Mouse (Mus musculus): ENCODE data around the gene Trmt10a.

GRCm38 (mm10) chr3:138096263-138097028 is 46.8 kb upstream of the Trmt10a start:
- TF ChIP-seq CTCF (IDR thresholded peaks at IDR 0.05 in 2 of 3, conservative IDR thresholded peaks at IDR 0.05 in 1 of 3; ENCODE audit: control insufficient read depth in 1 of 3, insufficient read depth in 1 of 3, low read depth in 2 of 3, low read length in 3 of 3, poor library complexity in 1 of 3, severe bottlenecking in 1 of 3), result no peak
- no peak for TF ChIP-seq MAX (IDR thresholded peaks at IDR 0.05; ENCODE audit: low read length)
- TF ChIP-seq TCF12 (IDR thresholded peaks at IDR 0.05; ENCODE audit: low read depth, low read length), result no peak
- TF ChIP-seq EP300 (IDR thresholded peaks at IDR 0.05; ENCODE audit: low read depth in 1 of 2, low read length in 2 of 2), result no peak
- no peak for TF ChIP-seq NELFE (IDR thresholded peaks at IDR 0.05; ENCODE audit: low read depth, low read length)
- no peak for TF ChIP-seq SMC3 (IDR thresholded peaks at IDR 0.05; ENCODE audit: low read depth, low read length)
- no peak for TF ChIP-seq CHD2 (IDR thresholded peaks at IDR 0.05; ENCODE audit: low read length)
- TF ChIP-seq POLR2A (IDR thresholded peaks at IDR 0.05; ENCODE audit: control insufficient read depth in 1 of 2, insufficient read depth in 1 of 2, low read depth in 1 of 2, low read length in 2 of 2, poor library complexity in 1 of 2), result no peak
- TF ChIP-seq MAFK (IDR thresholded peaks at IDR 0.05; ENCODE audit: borderline replicate concordance, low read depth, low read length), result no peak
- no peak for TF ChIP-seq GATA1 (IDR thresholded peaks at IDR 0.05; ENCODE audit: low read depth, low read length)
- TF ChIP-seq TBP (IDR thresholded peaks at IDR 0.05; ENCODE audit: low read depth, low read length), result no peak

All from MEL (cell line).